Mouse (Mus musculus) heart, postnatal 0 days (tissue): ENCODE data around the gene Egfl8. TPM values are rescaled to one million over a fixed set of nuclear protein-coding genes. Genes with fewer than 3 reads are reported as not detected.

Experiments
- ATAC-seq: fragments of 200-750 bp; cut with Nextera tagmentation; 2 replicates; pipeline ENCODE4 v1.8.0; 2017; ENCODE audit warnings: low read depth, moderate number of reproducible peaks, moderate library complexity; ENCODE audit not compliant: insufficient read depth
- DNase-seq: peaks from one replicate; pipeline ENCODE4 v3.0.0-alpha.2; 2016; ENCODE audit warnings: low spot score
- H3K27ac ChIP-seq: fragments of 300-500 bp; sonication (generic); 2 replicates; pipeline ENCODE4 v1.5.1; 2014; ENCODE audit warnings: low read depth, mild to moderate bottlenecking
- H3K27me3 ChIP-seq: fragments of 300-500 bp; sonication (generic); 2 replicates; pipeline ENCODE4 v1.6.1; 2014; ENCODE audit warnings: low read length, mixed read lengths; ENCODE audit not compliant: control insufficient read depth, insufficient read depth
- H3K36me3 ChIP-seq: fragments of 300-500 bp; sonication (generic); replicated peaks from 2 replicates; pipeline ENCODE4 v1.6.1; 2014; ENCODE audit warnings: low read length, mixed read lengths; ENCODE audit not compliant: control insufficient read depth, insufficient read depth
- H3K4me1 ChIP-seq: fragments of 300-500 bp; sonication (generic); 2 replicates; pipeline ENCODE4 v1.6.1; 2014; ENCODE audit warnings: antibody characterized with exemption; ENCODE audit not compliant: control insufficient read depth, insufficient read depth
- H3K4me2 ChIP-seq: fragments of 300-500 bp; sonication (generic); 2 replicates; pipeline ENCODE4 v1.6.1; 2014; ENCODE audit warnings: low read depth, mild to moderate bottlenecking, low read length, moderate library complexity
- H3K4me3 ChIP-seq: fragments of 300-500 bp; sonication (generic); 2 replicates; pipeline ENCODE4 v1.5.1; 2014; ENCODE audit warnings: low read depth, low read length
- H3K9ac ChIP-seq: fragments of 300-500 bp; sonication (generic); replicated peaks from 2 replicates; pipeline ENCODE4 v1.6.1; 2014; ENCODE audit warnings: low read depth, low read length, mixed read lengths
- H3K9me3 ChIP-seq: fragments of 300-500 bp; sonication (generic); replicated peaks from 2 replicates; pipeline ENCODE4 v1.6.1; 2016; ENCODE audit warnings: low read length; ENCODE audit not compliant: control insufficient read depth
- CTCF ChIP-seq: IDR thresholded peaks from 2 replicates; pipeline ENCODE4 v1.5.1; 2016; ENCODE audit warnings: antibody characterized with exemption, control low read depth, low read depth
- EP300 ChIP-seq: IDR thresholded peaks from 2 replicates; pipeline ENCODE4 v1.6.1; 2016; ENCODE audit warnings: antibody characterized with exemption, low read depth
- WGBS: fragments of 180-500 bp; shearing (Covaris S2); extraction: QIAGEN DNeasy Blood & Tissue Kit; methylation state at CpG from one replicate; pipeline ENCODE4 v1.1.7; 2014; 5-methylcytosine and 5-hydroxymethylcytosine counted together
- polyA plus RNA-seq: library from polyadenylated mRNA; unstranded; fragments of >200 nt; fragmentation: Nextera tagmentation; extraction: Ambion mirVana; gene quantifications from 2 replicates; pipeline ENCODE4 v1.2.1, GENCODE M21; 2015
- total RNA-seq: library from RNA; depleted of rRNA; stranded (reverse); fragments of >200 nt; gene quantifications from 2 replicates; pipeline ENCODE4 v1.2.3, GENCODE M21; 2014; ENCODE audit warnings: low replicate concordance; rRNA removed

Gene Egfl8
- total RNA-seq (0.15 and 0.93 TPM in 2 replicates), polyA plus RNA-seq (0.97 and 1.3 TPM in 2 replicates)

GRCm38 (mm10) chr17:34615871-34616270, at the start of gene Egfl8:
Gene Egfl8 (minus strand): TSS chr17:34615971.
- ATAC-seq, result no peak
- Histone ChIP-seq H3K4me2 (no peak within 1 kb of the TSS), H3K27ac (no peak within 1 kb of the TSS), H3K9ac (no peak within 1 kb of the TSS), H3K27me3 (no peaks in the 10 kb centered on the region), H3K36me3 (peaks cover 58% of the 10 kb centered on the region), H3K9me3 (no peaks in the 10 kb centered on the region), H3K4me3 (no peak within 1 kb of the TSS), H3K4me1 (no peaks in the 10 kb centered on the region)
- TF ChIP-seq EP300 (no peak), CTCF (no peak)
- 74% methylated on average over 6 of the region's 6 CpGs for WGBS
- DNase-seq, result no peak

DNA sequence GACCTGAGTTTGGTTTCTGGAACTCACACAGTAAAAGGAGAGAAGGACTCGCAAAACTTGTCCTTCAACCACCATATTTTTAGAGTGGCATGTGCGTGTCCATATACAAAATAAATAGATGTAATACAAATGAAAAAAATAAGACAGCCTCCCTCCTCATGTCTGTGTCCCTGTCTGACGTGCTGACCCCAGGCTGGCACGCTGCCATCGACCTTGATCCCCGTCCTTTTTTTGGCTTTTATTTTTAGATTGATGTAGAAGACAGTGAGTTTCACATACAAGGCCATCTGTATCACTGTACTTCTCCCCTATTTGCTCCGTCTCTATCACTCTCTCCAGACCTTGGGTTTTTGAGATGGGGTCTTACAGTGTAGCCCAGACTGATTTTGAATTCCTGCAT, 48.7 kb upstream of the Egfl8 start:
- H3K27me3 ChIP-seq, result peaks cover 12% of the 10 kb centered on the region; the same call in 1 of the 2 replicates
- TF ChIP-seq CTCF, result no peak
- no peak for TF ChIP-seq EP300
- 55% methylated on average over 7 of the region's 7 CpGs for WGBS
- H3K4me1 ChIP-seq, result peaks cover 13% of the 10 kb centered on the region
- no peak overlapping the region for H3K9ac ChIP-seq
- H3K4me3 ChIP-seq, result no peak overlapping the region
- H3K4me2 ChIP-seq, result no peak overlapping the region
- no peak for ATAC-seq
- H3K9me3 ChIP-seq, result no peaks in the 10 kb centered on the region
- H3K36me3 ChIP-seq, result no peaks in the 10 kb centered on the region
- DNase-seq, result no peak
- no peak overlapping the region for H3K27ac ChIP-seq

DNA sequence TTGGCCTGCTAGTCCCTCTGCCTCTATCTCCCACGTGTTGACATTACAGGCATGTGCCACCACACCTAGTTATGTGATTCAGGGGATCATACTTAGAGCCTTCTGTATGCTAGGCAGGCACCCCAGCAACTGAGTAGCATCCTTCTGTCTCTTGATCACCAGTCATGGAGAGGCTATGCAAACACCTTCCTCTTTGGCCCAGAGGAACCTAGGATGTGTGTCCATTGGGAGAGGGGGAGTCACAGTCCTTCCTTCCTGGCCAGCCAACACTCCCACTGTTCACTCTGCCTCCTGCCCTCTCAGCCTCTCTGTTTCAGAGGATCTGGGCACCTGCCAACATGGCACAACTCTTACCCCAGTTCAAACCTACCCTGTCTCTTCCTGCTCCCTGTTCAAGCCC, 47.8 kb upstream of the Egfl8 start:
- Histone ChIP-seq H3K4me2 (no peak overlapping the region), H3K36me3 (no peaks in the 10 kb centered on the region), H3K4me1 (peaks cover 18% of the 10 kb centered on the region), H3K27ac (no peak overlapping the region), H3K27me3 (peaks cover 12% of the 10 kb centered on the region; the same call in 1 of the 2 replicates), H3K9ac (no peak overlapping the region), H3K4me3 (no peak overlapping the region), H3K9me3 (no peaks in the 10 kb centered on the region)
- TF ChIP-seq EP300 (no peak), CTCF (no peak)
- DNase-seq (no peak), ATAC-seq (no peak)
- 60% methylated on average over 1 of the region's 1 CpGs for WGBS

- H3K36me3 ChIP-seq, result no peaks in the 10 kb centered on the region
- no peak overlapping the region for H3K4me3 ChIP-seq
- peaks cover 12% of the 10 kb centered on the region; the same call in 1 of the 2 replicates for H3K27me3 ChIP-seq
- H3K4me2 ChIP-seq, result no peak overlapping the region
- no peak for ATAC-seq
- H3K9me3 ChIP-seq, result no peaks in the 10 kb centered on the region
- 82% methylated on average over 8 of the region's 8 CpGs for WGBS
- H3K4me1 ChIP-seq, result peaks cover 18% of the 10 kb centered on the region
- DNase-seq, result no peak
- no peak overlapping the region for H3K27ac ChIP-seq
- no peak for TF ChIP-seq EP300
- TF ChIP-seq CTCF, result no peak
- no peak overlapping the region for H3K9ac ChIP-seq
These were observed 47.2 kb upstream of the Egfl8 start for GRCm38 (mm10) chr17:34662978-34663377.

GRCm38 (mm10) chr17:34662468-34662867, 46.7 kb upstream of the Egfl8 start:
- DNase-seq, result no peak
- no peak for ATAC-seq
- peaks cover 12% of the 10 kb centered on the region; the same call in 1 of the 2 replicates for H3K27me3 ChIP-seq
- WGBS, result 55% methylated on average over 1 of the region's 1 CpGs
- H3K9ac ChIP-seq, result no peak overlapping the region
- H3K4me1 ChIP-seq, result peaks cover 20% of the 10 kb centered on the region
- TF ChIP-seq EP300 (no peak), CTCF (no peak)
- H3K27ac ChIP-seq, result no peak overlapping the region
- H3K9me3 ChIP-seq, result no peaks in the 10 kb centered on the region
- no peak overlapping the region for H3K4me3 ChIP-seq
- no peaks in the 10 kb centered on the region for H3K36me3 ChIP-seq
- H3K4me2 ChIP-seq, result no peak overlapping the region

DNA sequence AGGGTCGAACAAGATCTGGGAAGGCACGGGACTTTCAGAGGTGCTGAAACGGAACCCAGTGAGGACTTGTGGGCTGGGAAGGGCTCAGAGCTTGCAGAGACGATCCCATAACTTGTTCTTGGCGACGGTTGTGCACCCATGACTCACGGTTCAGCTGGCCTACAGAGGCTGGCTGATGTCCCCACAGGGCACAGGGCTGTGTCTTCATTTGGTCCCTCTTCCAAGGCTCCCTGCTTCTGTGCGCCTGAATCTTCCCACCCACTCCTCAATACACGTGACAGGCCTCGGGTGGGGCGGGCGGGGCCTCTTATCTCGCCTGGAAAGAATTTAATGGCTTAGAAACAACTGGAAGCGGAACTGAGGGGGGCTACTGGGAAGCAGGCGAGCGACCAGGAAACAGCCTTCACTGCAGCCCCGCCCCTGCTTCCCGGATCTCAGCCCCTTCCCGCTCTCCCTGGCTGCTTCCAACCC, 45.4 kb upstream of the Egfl8 start:
- Histone ChIP-seq H3K27ac (peak overlapping the region; percentile 60), H3K9me3 (no peaks in the 10 kb centered on the region), H3K36me3 (no peaks in the 10 kb centered on the region), H3K4me3 (peak overlapping the region; percentile 32), H3K4me1 (peaks cover 22% of the 10 kb centered on the region), H3K9ac (no peak overlapping the region; the same call in 1 of the 2 replicates), H3K4me2 (peak overlapping the region; percentile 51), H3K27me3 (peaks cover 12% of the 10 kb centered on the region; the same call in 1 of the 2 replicates)
- TF ChIP-seq EP300 (no peak), CTCF (no peak)
- 2% methylated on average over 15 of the region's 19 CpGs for WGBS
- DNase-seq (peak; percentile 57), ATAC-seq (peak; percentile 25)
